9 mouse cellular contexts compared by ENCODE assay signal in genomic region chr11:7160637-7161101, GRCm38 (mm10). TPM values are rescaled to one million over a fixed set of nuclear protein-coding genes. Genes with fewer than 3 reads are reported as not detected.
A peak's percentile ranks its signal among the peaks of the same experiment; 100 is the strongest.
DNase-seq lines count a peak whose midpoint lies in the region; ATAC-seq and TF ChIP-seq lines count a peak whose summit lies in the region.
"Had no signal": no experiment of that assay in that cellular context is flagged by ENCODE, and none has a peak within 500 bp of the region (broad histone marks: within the 10 kb centered on the region; RNA-seq: fewer than 3 reads in every experiment).

No protein-coding gene starts in this region.

- ATAC-seq in intestine, embryonic 14.5 days (replicated peaks; ENCODE audit: low FRiP score, low TSS enrichment, low read depth): peak; percentile 76
- ATAC-seq in intestine, postnatal 0 days: no peak
- ATAC-seq in embryonic facial prominence, embryonic 13.5 days (ENCODE audit: insufficient number of reproducible peaks, insufficient read depth, low FRiP score, low TSS enrichment, low read depth): no peak
- ATAC-seq in neural tube, embryonic 15.5 days (ENCODE audit: low FRiP score): peak; percentile 66; the same call in 1 of the 2 replicates

- TF ChIP-seq CTCF in intestine, postnatal 0 days (IDR thresholded peaks at IDR 0.05; ENCODE audit: low read depth): no peak

- DNase-seq in intestine, embryonic 14.5 days (ENCODE audit: low spot score): peak; percentile 63
- DNase-seq in kidney, postnatal 4 days: peak; percentile 59 to 64
- DNase-seq in gastrocnemius, adult 8-10 months (ENCODE audit: low spot score in 2 of 2): no peak
- DNase-seq in B cell, adult 2 months: no peak
- DNase-seq in natural killer cell, adult 2 months (ENCODE audit: low spot score in 2 of 2): no peak

- no peaks in the 10 kb centered on the region for H3K9me3 ChIP-seq in intestine, embryonic 14.5 days (ENCODE audit: control insufficient read depth, low read length)
- H3K9me3 ChIP-seq in intestine, postnatal 0 days (ENCODE audit: control insufficient read depth): no peaks in the 10 kb centered on the region
- no peaks in the 10 kb centered on the region for H3K9me3 ChIP-seq in embryonic facial prominence, embryonic 13.5 days
- no peaks in the 10 kb centered on the region for H3K9me3 ChIP-seq in neural tube, embryonic 15.5 days (replicated peaks)

- peaks cover 13% of the 10 kb centered on the region; the same call in 1 of the 2 replicates for H3K4me1 ChIP-seq in intestine, embryonic 14.5 days (replicated peaks; ENCODE audit: control insufficient read depth, insufficient read depth, low read length)
- H3K4me1 ChIP-seq in intestine, postnatal 0 days (replicated peaks; ENCODE audit: control insufficient read depth, insufficient read depth, low read length): no peaks in the 10 kb centered on the region; the same call in 1 of the 2 replicates
- peaks cover 5% of the 10 kb centered on the region; the same call in 1 of the 2 replicates for H3K4me1 ChIP-seq in embryonic facial prominence, embryonic 13.5 days
- peaks cover 18% of the 10 kb centered on the region for H3K4me1 ChIP-seq in neural tube, embryonic 15.5 days

- no peaks in the 10 kb centered on the region for H3K27me3 ChIP-seq in intestine, embryonic 14.5 days (replicated peaks; ENCODE audit: control insufficient read depth, insufficient read depth, low read length)
- H3K27me3 ChIP-seq in intestine, postnatal 0 days (replicated peaks; ENCODE audit: control insufficient read depth, insufficient read depth, low read length): no peaks in the 10 kb centered on the region
- H3K27me3 ChIP-seq in embryonic facial prominence, embryonic 13.5 days: no peaks in the 10 kb centered on the region
- H3K27me3 ChIP-seq in neural tube, embryonic 15.5 days (replicated peaks): no peaks in the 10 kb centered on the region

- H3K4me2 ChIP-seq in intestine, embryonic 14.5 days (ENCODE audit: low read length): no peak overlapping the region
- H3K4me2 ChIP-seq in intestine, postnatal 0 days (replicated peaks; ENCODE audit: low read depth): no peak overlapping the region
- H3K4me2 ChIP-seq in embryonic facial prominence, embryonic 13.5 days: no peak overlapping the region
- H3K4me2 ChIP-seq in neural tube, embryonic 15.5 days: no peak overlapping the region

- H3K27ac ChIP-seq in intestine, embryonic 14.5 days (ENCODE audit: low read depth): peak overlapping the region; percentile 69
- no peak overlapping the region for H3K27ac ChIP-seq in intestine, postnatal 0 days (ENCODE audit: low read depth, low read length)
- H3K27ac ChIP-seq in embryonic facial prominence, embryonic 13.5 days: peak overlapping the region; percentile 44; the same call in 1 of the 2 replicates
- H3K27ac ChIP-seq in neural tube, embryonic 15.5 days (replicated peaks): peak overlapping the region; percentile 71

- no peak overlapping the region for H3K4me3 ChIP-seq in intestine, embryonic 14.5 days (ENCODE audit: low read depth, low read length)
- no peak overlapping the region for H3K4me3 ChIP-seq in intestine, postnatal 0 days (ENCODE audit: low read depth, low read length)
- no peak overlapping the region for H3K4me3 ChIP-seq in embryonic facial prominence, embryonic 13.5 days
- no peak overlapping the region for H3K4me3 ChIP-seq in neural tube, embryonic 15.5 days (replicated peaks)

- H3K36me3 ChIP-seq in intestine, embryonic 14.5 days (ENCODE audit: control insufficient read depth, insufficient read depth, low read length): no peaks in the 10 kb centered on the region; the same call in 1 of the 2 replicates
- no peaks in the 10 kb centered on the region for H3K36me3 ChIP-seq in intestine, postnatal 0 days (ENCODE audit: control insufficient read depth, insufficient read depth)
- no peaks in the 10 kb centered on the region for H3K36me3 ChIP-seq in embryonic facial prominence, embryonic 13.5 days
- H3K36me3 ChIP-seq in neural tube, embryonic 15.5 days: peaks cover 11% of the 10 kb centered on the region; the same call in 1 of the 2 replicates

- no peak overlapping the region for H3K9ac ChIP-seq in intestine, embryonic 14.5 days (ENCODE audit: low read length)
- no peak overlapping the region for H3K9ac ChIP-seq in intestine, postnatal 0 days (ENCODE audit: low read depth, low read length)
- H3K9ac ChIP-seq in embryonic facial prominence, embryonic 13.5 days: no peak overlapping the region
- H3K9ac ChIP-seq in neural tube, embryonic 15.5 days (replicated peaks): no peak overlapping the region

- 18% methylated on average over 4 of the region's 4 CpGs for WGBS in intestine, embryonic 14.5 days
- 39% methylated on average over 4 of the region's 4 CpGs for WGBS in intestine, postnatal 0 days
- 70% methylated on average over 4 of the region's 4 CpGs for WGBS in embryonic facial prominence, embryonic 13.5 days
- 49% methylated on average over 4 of the region's 4 CpGs for WGBS in neural tube, embryonic 15.5 days

RNA-seq across cellular contexts. Expression of gene Gm11985, which starts 27.7 kb away (rescaled TPM):
- not detected in 2 replicates for polyA plus RNA-seq in intestine, embryonic 14.5 days (2014; fragmentation: Nextera tagmentation; extraction: Ambion mirVana)
- not detected in 2 replicates for polyA plus RNA-seq in intestine, postnatal 0 days (2015; fragmentation: Nextera tagmentation; extraction: Ambion mirVana)
- polyA plus RNA-seq in embryonic facial prominence, embryonic 13.5 days (2015; fragmentation: Nextera tagmentation; extraction: Ambion mirVana): not detected in 2 replicates
- polyA plus RNA-seq in neural tube, embryonic 15.5 days (2015; fragmentation: Nextera tagmentation; extraction: Ambion mirVana): not detected in 2 replicates
- not detected for total RNA-seq in gastrocnemius, adult 8-10 months (2022)
- polyA plus RNA-seq: large intestine, adult 2 months had no signal

RNA-seq across cellular contexts. Expression of gene Igfbp1, which starts 36.9 kb away (rescaled TPM):
- polyA plus RNA-seq in intestine, embryonic 14.5 days (2014; fragmentation: Nextera tagmentation; extraction: Ambion mirVana): 0.15 and 0.57 TPM in 2 replicates
- polyA plus RNA-seq in intestine, postnatal 0 days (2015; fragmentation: Nextera tagmentation; extraction: Ambion mirVana): 0.12 TPM in 1 of 2 replicates, not detected in the other
- polyA plus RNA-seq in embryonic facial prominence, embryonic 13.5 days (2015; fragmentation: Nextera tagmentation; extraction: Ambion mirVana): 0.31 and 2.2 TPM in 2 replicates
- 0.10 and 0.38 TPM in 2 replicates for polyA plus RNA-seq in neural tube, embryonic 15.5 days (2015; fragmentation: Nextera tagmentation; extraction: Ambion mirVana)
- total RNA-seq in gastrocnemius, adult 8-10 months (2022): not detected

RNA-seq across cellular contexts. Expression of gene Igfbp3, which starts 53.1 kb away (rescaled TPM):
- 49.4 and 49.5 TPM in 2 replicates for polyA plus RNA-seq in intestine, embryonic 14.5 days (2014; fragmentation: Nextera tagmentation; extraction: Ambion mirVana)
- 52.7 and 57.1 TPM in 2 replicates for polyA plus RNA-seq in intestine, postnatal 0 days (2015; fragmentation: Nextera tagmentation; extraction: Ambion mirVana)
- polyA plus RNA-seq in embryonic facial prominence, embryonic 13.5 days (2015; fragmentation: Nextera tagmentation; extraction: Ambion mirVana): 113 and 143 TPM in 2 replicates
- polyA plus RNA-seq in neural tube, embryonic 15.5 days (2015; fragmentation: Nextera tagmentation; extraction: Ambion mirVana): 25.3 and 31.5 TPM in 2 replicates
- 1 to 10 TPM; 4.0 to 9.3 (median 6.5) TPM for total RNA-seq in gastrocnemius, adult 8-10 months (2022)

Comparison
In these comparisons a context has a peak if more than half of its experiments do, and no peak if none do; other contexts are left out.
1. ATAC-seq: peak in intestine, embryonic 14.5 days (single experiment) and neural tube, embryonic 15.5 days (single experiment); none in intestine, postnatal 0 days (single experiment) and embryonic facial prominence, embryonic 13.5 days (single experiment).
2. DNase-seq: peak in intestine, embryonic 14.5 days (single experiment) and kidney, postnatal 4 days (2 of 2); none in gastrocnemius, adult 8-10 months (0 of 2), B cell, adult 2 months (0 of 2) and natural killer cell, adult 2 months (0 of 2).